Mouse (Mus musculus) lung, postnatal 4 days (tissue): ENCODE data around the gene Slc30a1.
A peak's percentile ranks its signal among the peaks of the same experiment; 100 is the strongest.

Source experiments
- DNase-seq, 2 experiments: peaks; one replicate each; pipeline ENCODE4 v3.0.0; 2021

Slc30a1 gene

DNA sequence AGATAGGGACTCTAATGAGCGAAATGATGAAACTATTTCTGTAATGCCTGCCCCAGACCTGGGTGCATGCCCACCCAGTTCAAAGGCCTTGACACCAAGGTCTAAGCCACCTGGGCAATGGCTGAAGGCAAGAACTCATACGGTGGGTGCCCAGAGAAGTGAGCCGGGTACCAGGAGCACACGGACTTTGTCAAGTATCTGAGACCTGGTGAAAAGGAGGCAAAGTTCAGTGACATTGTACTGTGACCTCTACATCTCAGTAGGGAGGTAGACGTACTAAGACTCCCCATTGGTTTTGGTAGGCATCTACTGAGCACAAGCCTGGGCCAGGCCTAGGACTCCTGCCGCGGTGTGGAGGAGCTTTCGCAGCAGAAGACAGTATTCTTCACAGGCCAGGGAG lies 38.8 kb downstream of the Slc30a1 start:
- DNase-seq = no peak

GRCm38 (mm10) chr1:191945756-191946155 lies 39.2 kb downstream of the Slc30a1 start:
- no peak for DNase-seq

- peak; percentile 35 to 49 for DNase-seq
Observed at GRCm38 (mm10) chr1:191946261-191946660, 39.7 kb downstream of the Slc30a1 start.

DNA sequence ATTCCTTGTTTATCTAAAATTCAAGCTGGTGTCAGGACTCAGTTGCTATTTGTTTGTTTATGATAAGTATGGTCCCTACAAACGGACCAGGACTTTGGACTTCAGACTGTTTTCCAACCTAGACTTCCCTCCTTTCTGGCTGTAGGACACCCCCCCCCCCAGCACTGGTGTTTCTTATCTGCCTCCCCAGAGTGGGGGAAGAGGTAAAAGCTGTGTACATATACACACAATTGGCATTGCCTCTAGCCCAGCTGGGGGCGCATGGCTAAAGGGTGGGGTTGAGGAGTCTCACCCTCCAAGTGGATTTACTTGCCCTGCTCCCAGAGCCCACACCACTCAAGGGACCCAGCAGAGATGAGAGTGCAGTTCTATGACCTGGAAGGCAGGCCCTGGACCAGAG lies 40.3 kb downstream of the Slc30a1 start:
- no peak for DNase-seq

GRCm38 (mm10) chr1:191947796-191948195 lies 41.2 kb downstream of the Slc30a1 start:
- no peak for DNase-seq

DNA sequence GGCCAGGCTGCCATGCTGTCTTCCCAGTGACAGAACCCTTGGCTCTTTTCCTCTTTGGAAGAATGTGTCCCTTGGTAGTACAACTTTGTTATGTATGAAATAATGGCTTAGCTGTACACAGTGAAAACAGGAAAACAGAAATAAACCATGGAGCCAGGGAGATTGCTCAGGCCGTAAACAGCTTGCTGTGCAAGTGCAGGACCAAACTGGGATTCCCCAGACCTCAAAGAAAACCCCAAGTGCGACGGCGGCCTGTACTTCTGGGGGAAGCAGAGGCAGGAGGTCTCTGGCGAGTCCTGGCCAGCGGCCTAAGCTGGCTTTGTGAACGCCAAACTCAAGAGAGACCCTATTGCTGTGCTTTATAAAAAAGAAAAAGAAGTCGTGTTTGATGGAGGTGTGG lies 42.0 kb downstream of the Slc30a1 start:
- DNase-seq = no peak

GRCm38 (mm10) chr1:191950611-191951010 lies 44.0 kb downstream of the Slc30a1 start:
- no peak for DNase-seq

- no peak for DNase-seq
Observed at GRCm38 (mm10) chr1:191952733-191953335, 46.3 kb downstream of the Slc30a1 start.

- DNase-seq = peak; percentile 67 to 78
Observed at GRCm38 (mm10) chr1:191955101-191955500, 48.5 kb downstream of the Slc30a1 start.

- peak; percentile 53 to 73 for DNase-seq
Observed at GRCm38 (mm10) chr1:191956261-191956660, 49.7 kb downstream of the Slc30a1 start.

GRCm38 (mm10) chr1:191956871-191957270 lies 50.3 kb downstream of the Slc30a1 start:
- DNase-seq = peak; percentile 34 to 61

DNA sequence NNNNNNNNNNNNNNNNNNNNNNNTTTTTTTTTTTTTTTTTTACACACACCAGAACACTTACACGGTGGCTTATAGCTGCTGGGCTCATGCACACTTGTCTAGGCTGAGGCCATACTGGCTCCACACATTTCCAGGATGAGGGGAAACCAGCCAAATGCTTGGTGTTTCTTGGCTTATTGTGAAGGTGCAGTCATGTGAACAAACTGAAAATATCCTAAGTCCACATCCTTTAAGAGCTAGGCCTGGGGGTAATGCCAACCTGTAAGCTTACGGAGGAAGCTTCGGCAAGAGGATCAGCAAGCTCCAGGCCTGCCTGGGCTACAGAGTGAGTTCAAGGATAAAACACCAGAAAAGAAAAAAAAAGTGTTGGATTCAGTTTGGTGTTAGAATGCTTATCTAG lies 50.8 kb downstream of the Slc30a1 start:
- no peak for DNase-seq

DNA sequence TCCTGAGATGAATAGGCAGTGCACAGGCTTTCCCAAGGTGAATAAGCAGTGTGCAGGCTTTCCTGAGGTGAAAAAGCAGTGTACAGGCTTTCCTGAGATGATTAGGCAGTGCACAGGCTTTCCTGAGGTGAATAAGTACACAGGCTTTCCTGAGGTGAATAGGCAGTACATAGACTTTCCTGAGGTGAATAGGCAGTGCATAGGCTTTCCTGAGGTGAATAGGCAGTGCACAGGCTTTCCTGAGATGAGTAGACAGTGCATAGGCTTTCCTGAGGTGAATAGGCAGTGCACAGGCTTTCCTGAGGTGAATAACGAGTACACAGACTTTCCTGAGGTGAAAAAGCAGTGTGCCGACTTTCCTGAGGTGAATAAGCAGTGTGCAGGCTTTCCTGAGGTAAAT lies 54.4 kb downstream of the Slc30a1 start:
- DNase-seq = no peak
